In genomic region chr2:158166628-158167027, GRCm38 (mm10) we compare ENCODE assay signal across 9 mouse cellular contexts. TPM values are rescaled to one million over a fixed set of nuclear protein-coding genes. Genes with fewer than 3 reads are reported as not detected.
DNase-seq lines count a peak whose midpoint lies in the region; ATAC-seq lines count a peak whose summit lies in the region.
"Had no signal": no experiment of that assay in that cellular context is flagged by ENCODE, and none has a peak within 500 bp of the region (broad histone marks: within the 10 kb centered on the region; RNA-seq: fewer than 3 reads in every experiment).

No protein-coding gene starts in this region.

- H3K4me1 ChIP-seq in kidney, embryonic 15.5 days, result peaks cover 42% of the 10 kb centered on the region
- H3K4me1 ChIP-seq in forebrain, embryonic 12.5 days, result no peaks in the 10 kb centered on the region
- H3K4me1 ChIP-seq in midbrain, embryonic 10.5 days, result 0 out of 2 replicates have a peak, but pooled peaks cover 4% of the 10 kb centered on the region

- no peak overlapping the region for H3K9ac ChIP-seq in kidney, embryonic 15.5 days
- H3K9ac ChIP-seq in forebrain, embryonic 12.5 days, result no peak overlapping the region
- H3K9ac ChIP-seq: limb, embryonic 15.5 days had no signal

- 49% methylated on average over 7 of the region's 7 CpGs for WGBS in kidney, embryonic 15.5 days
- WGBS in forebrain, embryonic 12.5 days, result 84% methylated on average over 7 of the region's 7 CpGs
- 83% methylated on average over 7 of the region's 7 CpGs for WGBS in midbrain, embryonic 10.5 days

- H3K4me3 ChIP-seq in kidney, embryonic 15.5 days (replicated peaks), result no peak overlapping the region
- H3K4me3 ChIP-seq in forebrain, embryonic 12.5 days (replicated peaks), result no peak overlapping the region
- H3K4me3 ChIP-seq in midbrain, embryonic 10.5 days, result no peak overlapping the region
- H3K4me3 ChIP-seq: limb, embryonic 15.5 days had no signal

- H3K4me2 ChIP-seq in kidney, embryonic 15.5 days, result no peak overlapping the region
- H3K4me2 ChIP-seq in forebrain, embryonic 12.5 days, result no peak overlapping the region
- H3K4me2 ChIP-seq: limb, embryonic 15.5 days had no signal

- peak; percentile 85 for DNase-seq in A20 (ENCODE audit: low read depth, low spot score)
- DNase-seq in T-cell, adult 2 months (ENCODE audit: low spot score), result peak; percentile 86
- no peak for DNase-seq in left cerebral cortex, adult 8-10 months (ENCODE audit: low spot score in 2 of 2)
- no peak for DNase-seq in embryo, embryonic 11 days
- DNase-seq in midbrain, embryonic 10.5 days (ENCODE audit: low spot score), result no peak

- H3K27me3 ChIP-seq in kidney, embryonic 15.5 days, result no peaks in the 10 kb centered on the region
- no peaks in the 10 kb centered on the region for H3K27me3 ChIP-seq in forebrain, embryonic 12.5 days
- H3K27me3 ChIP-seq in midbrain, embryonic 10.5 days (ENCODE audit: low read depth, poor library complexity, severe bottlenecking), result no peaks in the 10 kb centered on the region
- H3K27me3 ChIP-seq: limb, embryonic 15.5 days had no signal

- H3K9me3 ChIP-seq in kidney, embryonic 15.5 days (replicated peaks), result no peaks in the 10 kb centered on the region
- H3K9me3 ChIP-seq in forebrain, embryonic 12.5 days, result no peaks in the 10 kb centered on the region
- no peaks in the 10 kb centered on the region for H3K9me3 ChIP-seq in midbrain, embryonic 10.5 days (replicated peaks)
- H3K9me3 ChIP-seq: limb, embryonic 15.5 days had no signal

- peak overlapping the region; percentile 61 for H3K27ac ChIP-seq in kidney, embryonic 15.5 days
- H3K27ac ChIP-seq in forebrain, embryonic 12.5 days, result no peak overlapping the region
- no peak overlapping the region for H3K27ac ChIP-seq in midbrain, embryonic 10.5 days (replicated peaks)
- H3K27ac ChIP-seq: limb, embryonic 15.5 days had no signal

- ATAC-seq in kidney, embryonic 15.5 days (replicated peaks; ENCODE audit: low FRiP score), result peak; percentile 18; the same call in 1 of the 2 replicates
- peak; percentile 95 for ATAC-seq in monocyte, adult 5-6 weeks (replicated peaks; ENCODE audit: insufficient number of reproducible peaks, low FRiP score, low TSS enrichment, poor library complexity, severe bottlenecking)
- ATAC-seq in forebrain, embryonic 12.5 days (ENCODE audit: low FRiP score), result no peak

- no peaks in the 10 kb centered on the region for H3K36me3 ChIP-seq in kidney, embryonic 15.5 days
- H3K36me3 ChIP-seq in forebrain, embryonic 12.5 days (replicated peaks), result no peaks in the 10 kb centered on the region
- no peaks in the 10 kb centered on the region for H3K36me3 ChIP-seq in midbrain, embryonic 10.5 days
- H3K36me3 ChIP-seq: limb, embryonic 15.5 days had no signal

RNA-seq across cellular contexts. Expression of gene Tgm2, which starts 20.4 kb away (rescaled TPM):
- polyA plus RNA-seq in kidney, embryonic 15.5 days (2015; fragmentation: Nextera tagmentation; extraction: Ambion mirVana), result 30.4 and 39.7 TPM in 2 replicates
- 131 to 275 TPM (median 210 TPM) in 3 replicates for total RNA-seq in monocyte, adult 5-6 weeks (2017)
- total RNA-seq in left cerebral cortex, adult 8-10 months (2022), result 10 to 100 TPM in 3 of 4 experiments, 1 to 10 TPM in 1; 9.3 to 13.7 (median 10.1) TPM
- polyA plus RNA-seq in forebrain, embryonic 12.5 days (2016; fragmentation: Nextera tagmentation; extraction: Ambion mirVana), result 4.3 and 4.6 TPM in 2 replicates
- 9.0 and 10.0 TPM in 2 replicates for polyA plus RNA-seq in midbrain, embryonic 10.5 days (2016; fragmentation: Nextera tagmentation; extraction: Ambion mirVana)

Comparison
In these comparisons a context has a peak if more than half of its experiments do, and no peak if none do; other contexts are left out.
1. DNase-seq: peak in A20 (single experiment) and T-cell, adult 2 months (single experiment); none in left cerebral cortex, adult 8-10 months (0 of 2), embryo, embryonic 11 days (single experiment) and midbrain, embryonic 10.5 days (single experiment).